In the genomic region with DNA sequence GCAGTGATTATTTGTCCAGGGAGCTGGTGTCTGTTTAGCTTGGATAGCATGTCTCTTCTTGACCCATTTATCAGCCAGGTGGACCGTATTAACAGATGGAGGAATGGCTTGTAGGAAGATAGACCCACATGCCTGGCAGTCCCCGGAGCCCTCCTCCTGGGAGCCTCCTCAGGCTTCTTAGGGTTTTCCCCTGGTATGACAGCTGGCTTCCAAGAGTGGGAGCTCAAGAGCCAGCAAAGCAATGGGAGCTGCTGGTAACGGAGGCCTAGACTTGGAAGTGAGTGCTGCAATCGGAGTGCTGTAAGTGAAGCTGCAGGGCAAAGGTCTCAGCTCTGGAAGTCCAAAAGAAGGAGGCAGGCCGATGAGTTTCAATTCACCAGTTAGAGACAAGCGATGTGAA, we compare ENCODE assay signal across 8 mouse cellular contexts. TPM values are rescaled to one million over a fixed set of nuclear protein-coding genes. Genes with fewer than 3 reads are reported as not detected.
DNase-seq lines count a peak whose midpoint lies in the region; ATAC-seq and TF ChIP-seq lines count a peak whose summit lies in the region.

No protein-coding gene starts in this region.

- H3K9me3 ChIP-seq in intestine, postnatal 0 days (ENCODE audit: control insufficient read depth) = no peaks in the 10 kb centered on the region
- H3K9me3 ChIP-seq in intestine, embryonic 15.5 days = no peaks in the 10 kb centered on the region
- no peaks in the 10 kb centered on the region for H3K9me3 ChIP-seq in midbrain, embryonic 11.5 days (ENCODE audit: control insufficient read depth, low read length)

- H3K4me1 ChIP-seq in intestine, postnatal 0 days (replicated peaks; ENCODE audit: control insufficient read depth, insufficient read depth, low read length) = no peaks in the 10 kb centered on the region
- H3K4me1 ChIP-seq in intestine, embryonic 15.5 days (replicated peaks) = no peaks in the 10 kb centered on the region
- H3K4me1 ChIP-seq in midbrain, embryonic 11.5 days (ENCODE audit: control insufficient read depth, insufficient read depth, low read length) = no peaks in the 10 kb centered on the region

- H3K27ac ChIP-seq in intestine, postnatal 0 days (ENCODE audit: low read depth, low read length) = no peak overlapping the region
- no peak overlapping the region for H3K27ac ChIP-seq in intestine, embryonic 15.5 days
- no peak overlapping the region for H3K27ac ChIP-seq in midbrain, embryonic 11.5 days (ENCODE audit: low read depth, low read length)

- WGBS in intestine, postnatal 0 days = 39% methylated on average over 6 of the region's 6 CpGs
- WGBS in intestine, embryonic 15.5 days = 40% methylated on average over 6 of the region's 6 CpGs
- 58% methylated on average over 6 of the region's 6 CpGs for WGBS in midbrain, embryonic 11.5 days

- H3K4me2 ChIP-seq in intestine, postnatal 0 days (replicated peaks; ENCODE audit: low read depth) = no peak overlapping the region
- no peak overlapping the region for H3K4me2 ChIP-seq in intestine, embryonic 15.5 days (replicated peaks)
- H3K4me2 ChIP-seq in midbrain, embryonic 11.5 days = no peak overlapping the region

- no peaks in the 10 kb centered on the region for H3K27me3 ChIP-seq in intestine, postnatal 0 days (replicated peaks; ENCODE audit: control insufficient read depth, insufficient read depth, low read length)
- H3K27me3 ChIP-seq in intestine, embryonic 15.5 days (replicated peaks) = no peaks in the 10 kb centered on the region
- no peaks in the 10 kb centered on the region for H3K27me3 ChIP-seq in midbrain, embryonic 11.5 days (ENCODE audit: control insufficient read depth, insufficient read depth, low read length)

- intact Hi-C loops in left cerebral cortex, postnatal 4 days (cut with DNase I) = loop anchor here (10.0 kb wide), 1 partner anchor 740 kb away; no protein-coding TSS in a partner anchor

- H3K36me3 ChIP-seq in intestine, postnatal 0 days (ENCODE audit: control insufficient read depth, insufficient read depth) = no peaks in the 10 kb centered on the region
- H3K36me3 ChIP-seq in intestine, embryonic 15.5 days = no peaks in the 10 kb centered on the region
- no peaks in the 10 kb centered on the region for H3K36me3 ChIP-seq in midbrain, embryonic 11.5 days (ENCODE audit: control insufficient read depth, insufficient read depth, low read length)

- H3K9ac ChIP-seq in intestine, postnatal 0 days (ENCODE audit: low read depth, low read length) = no peak overlapping the region
- no peak overlapping the region for H3K9ac ChIP-seq in intestine, embryonic 15.5 days
- no peak overlapping the region for H3K9ac ChIP-seq in midbrain, embryonic 11.5 days (ENCODE audit: low read length)

- peak; percentile 71 to 78 for DNase-seq in cerebellum, adult 18-20 months
- DNase-seq in frontal cortex, postnatal 14 days (ENCODE audit: low spot score in 2 of 2) = peak; percentile 14 to 19
- DNase-seq in left cerebral cortex, postnatal 4 days = peak; percentile 14
- DNase-seq in midbrain, embryonic 11.5 days (ENCODE audit: low spot score, missing footprints) = no peak
- DNase-seq in spleen, postnatal 14 days (ENCODE audit: low spot score in 2 of 2) = no peak

- no peak overlapping the region for H3K4me3 ChIP-seq in intestine, postnatal 0 days (ENCODE audit: low read depth, low read length)
- H3K4me3 ChIP-seq in intestine, embryonic 15.5 days (replicated peaks) = no peak overlapping the region
- no peak overlapping the region for H3K4me3 ChIP-seq in midbrain, embryonic 11.5 days (ENCODE audit: low read depth, low read length)

- no peak for ATAC-seq in intestine, postnatal 0 days
- ATAC-seq in intestine, embryonic 15.5 days = no peak
- ATAC-seq in megakaryocyte progenitor cell, adult 5-6 weeks (replicated peaks; ENCODE audit: poor library complexity) = no peak
- no peak for ATAC-seq in midbrain, embryonic 11.5 days (ENCODE audit: low FRiP score)

- TF ChIP-seq CTCF in intestine, postnatal 0 days (IDR thresholded peaks at IDR 0.05; ENCODE audit: low read depth) = peak; percentile 52

RNA-seq across cellular contexts. Expression of gene Ddx18, which starts 37.3 kb away (rescaled TPM):
- 40.7 and 41.4 TPM in 2 replicates for polyA plus RNA-seq in intestine, postnatal 0 days (2015; fragmentation: Nextera tagmentation; extraction: Ambion mirVana)
- polyA plus RNA-seq in intestine, embryonic 15.5 days (2015; fragmentation: Nextera tagmentation; extraction: Ambion mirVana) = 55.8 and 68.1 TPM in 2 replicates
- total RNA-seq in left cerebral cortex, postnatal 4 days (2021) = 10 to 100 TPM; 27.6 to 29.0 TPM
- total RNA-seq in megakaryocyte progenitor cell, adult 5-6 weeks (2015) = 172 and 208 TPM in 2 replicates
- total RNA-seq in megakaryocyte progenitor cell, adult 5-6 weeks (2017) = 95.4 TPM in 2 replicates
- polyA plus RNA-seq in midbrain, embryonic 11.5 days (2014; fragmentation: Nextera tagmentation; extraction: Ambion mirVana) = 76.3 and 81.0 TPM in 2 replicates

Comparison
In these comparisons a context has a peak if more than half of its experiments do, and no peak if none do; other contexts are left out.
1. DNase-seq: peak in cerebellum, adult 18-20 months (2 of 2), frontal cortex, postnatal 14 days (2 of 2) and left cerebral cortex, postnatal 4 days (single experiment); none in midbrain, embryonic 11.5 days (single experiment) and spleen, postnatal 14 days (0 of 2).